Mouse (Mus musculus) thymus, postnatal 25 days (tissue): ENCODE measurements at regions not wholly inside any gene's neighbourhood (a gene's known extent, or its start where the extent isn't known, plus 50 kb on each side); places are given as distances from the start of the nearest gene placed in this dataset.

ENCODE experiments used
- DNase-seq: peaks from one replicate; pipeline ENCODE4 v3.0.0; 2022

GRCm38 (mm10) chr4:54170202-54170931 lies 344.5 kb downstream of the Tmem38b start:
- DNase-seq = no peak

GRCm38 (mm10) chr4:54184213-54184612 lies 358.4 kb downstream of the Tmem38b start:
- no peak for DNase-seq

GRCm38 (mm10) chr4:54195734-54196133 lies 369.9 kb downstream of the Tmem38b start:
- no peak for DNase-seq

GRCm38 (mm10) chr4:54202440-54202839 lies 376.6 kb downstream of the Tmem38b start:
- no peak for DNase-seq

- DNase-seq = no peak
Observed at GRCm38 (mm10) chr4:54224572-54224971, 398.7 kb downstream of the Tmem38b start.
